Mouse (Mus musculus) MN1 (cell line): Measurements from ENCODE around the gene Scgb1b29.
"Not testable (repeated sequence)": the region's sequence is repeated elsewhere in the genome, so short reads cannot be mapped to it uniquely, and the experiment has no call there.

ENCODE experiments used
- DNase-seq: peaks from one replicate; pipeline ENCODE4 v3.0.0-alpha.2; 2016; ENCODE audit warnings: low spot score

Gene Scgb1b29

DNA sequence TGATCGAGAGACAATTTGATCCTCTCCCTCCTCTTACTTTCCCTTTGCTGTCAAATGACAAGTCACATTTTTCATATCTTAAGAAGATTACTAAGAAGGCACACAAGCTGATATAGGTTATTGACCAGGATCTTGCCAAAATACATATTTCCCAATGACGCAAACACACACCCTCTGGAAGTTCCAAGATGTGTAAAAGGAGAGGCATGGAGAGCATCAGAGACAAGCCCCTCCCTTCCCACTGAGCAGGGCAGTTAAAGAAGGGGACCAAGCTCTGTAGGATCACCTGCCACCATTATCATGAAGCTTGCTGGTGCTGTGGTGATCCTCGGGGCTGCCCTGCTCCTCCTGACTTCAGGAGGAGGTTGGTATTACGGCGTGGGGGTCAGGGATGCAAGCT is at the start of gene Scgb1b29:
Gene Scgb1b29, plus strand, starts transcription at position 301 of the 400 bp plus-strand sequence.
- DNase-seq, result not testable (repeated sequence)

DNA sequence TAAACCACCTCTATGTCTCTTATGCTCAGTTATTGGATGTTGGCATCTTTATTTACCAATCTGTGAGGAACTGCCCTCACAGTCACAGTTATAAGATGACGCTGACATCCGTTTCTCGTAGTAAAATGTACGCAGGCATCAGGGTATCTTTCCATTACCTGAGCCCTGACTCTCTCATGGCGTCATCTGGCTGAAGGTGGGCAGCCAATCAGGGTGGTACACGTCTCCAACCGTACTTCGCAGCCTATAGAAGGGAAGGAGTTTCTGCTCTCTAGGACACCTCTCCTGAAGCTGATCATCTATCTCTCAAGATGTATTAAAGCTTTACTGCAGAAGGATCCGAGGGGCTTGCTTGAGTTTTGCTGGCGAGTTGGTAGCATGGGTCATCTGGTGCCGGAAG is 12.7 kb upstream of the Scgb1b29 start:
- DNase-seq, result not testable (repeated sequence)
